Mouse (Mus musculus) heart, adult 9 months (tissue): ENCODE results near the gene Cxcl13.
A peak's percentile ranks its signal among the peaks of the same experiment; 100 is the strongest.
"Not testable (repeated sequence)": the region's sequence is repeated elsewhere in the genome, so short reads cannot be mapped to it uniquely, and the experiment has no call there.

Source experiments
- DNase-seq, 2 experiments: peaks; one replicate each; pipeline ENCODE4 v3.0.0; 2022; ENCODE audit warnings: low spot score in 2 of 2

The Cxcl13 gene

GRCm38 (mm10) chr5:95956651-95957050, at the start of gene Cxcl13:
Gene Cxcl13, plus strand, starts transcription at chr5:95956951.
- DNase-seq = no peak

GRCm38 (mm10) chr5:95911006-95911405, 45.7 kb upstream of the Cxcl13 start:
- no peak for DNase-seq

GRCm38 (mm10) chr5:95918491-95918890, 38.3 kb upstream of the Cxcl13 start:
- no peak for DNase-seq

GRCm38 (mm10) chr5:95924023-95924422, 32.7 kb upstream of the Cxcl13 start:
- no peak for DNase-seq

- no peak for DNase-seq
These were observed 31.4 kb upstream of the Cxcl13 start for GRCm38 (mm10) chr5:95925204-95925930.

- no peak for DNase-seq
These were observed 30.9 kb upstream of the Cxcl13 start for GRCm38 (mm10) chr5:95925931-95926263.

GRCm38 (mm10) chr5:95935035-95935434, 21.7 kb upstream of the Cxcl13 start:
- peak; percentile 8 to 35 for DNase-seq

- DNase-seq = no peak
These were observed 20.7 kb upstream of the Cxcl13 start for GRCm38 (mm10) chr5:95936068-95936467.

GRCm38 (mm10) chr5:95937129-95937528, 19.6 kb upstream of the Cxcl13 start:
- DNase-seq = no peak

GRCm38 (mm10) chr5:95938044-95938625, 18.6 kb upstream of the Cxcl13 start:
- no peak for DNase-seq

- DNase-seq = no peak
These were observed 16.0 kb upstream of the Cxcl13 start for GRCm38 (mm10) chr5:95940682-95941221.

GRCm38 (mm10) chr5:95941562-95941961, 15.2 kb upstream of the Cxcl13 start:
- no peak for DNase-seq

- no peak for DNase-seq
These were observed 11.6 kb upstream of the Cxcl13 start for GRCm38 (mm10) chr5:95945120-95945519.

- DNase-seq = no peak
These were observed 10.4 kb upstream of the Cxcl13 start for GRCm38 (mm10) chr5:95946344-95946743.

GRCm38 (mm10) chr5:95948641-95949040, 8.1 kb upstream of the Cxcl13 start:
- DNase-seq = no peak

- peak in 1 of 2 experiments; percentile 26 for DNase-seq
These were observed 6.6 kb upstream of the Cxcl13 start for GRCm38 (mm10) chr5:95949946-95950701.

GRCm38 (mm10) chr5:95964940-95965339, 8.2 kb downstream of the Cxcl13 start:
- no peak for DNase-seq

- no peak for DNase-seq
These were observed 9.9 kb downstream of the Cxcl13 start for GRCm38 (mm10) chr5:95966621-95967020.

- DNase-seq = peak in 1 of 2 experiments; percentile 7
These were observed 14.1 kb downstream of the Cxcl13 start for GRCm38 (mm10) chr5:95970845-95971244.

GRCm38 (mm10) chr5:95972208-95972607, 15.5 kb downstream of the Cxcl13 start:
- DNase-seq = no peak

- not testable (repeated sequence) for DNase-seq
These were observed 17.1 kb downstream of the Cxcl13 start for GRCm38 (mm10) chr5:95973806-95974205.

- no peak for DNase-seq
These were observed 19.5 kb downstream of the Cxcl13 start for GRCm38 (mm10) chr5:95976299-95976698.
